Mouse (Mus musculus) heart, embryonic 16.5 days (tissue): ENCODE results near the gene Sap18b. TPM values are rescaled to one million over a fixed set of nuclear protein-coding genes. Genes with fewer than 3 reads are reported as not detected.

Experiments used
- polyA plus RNA-seq: library from polyadenylated mRNA; unstranded; fragments of >200 nt; fragmentation: Nextera tagmentation; extraction: Ambion mirVana; gene quantifications from 2 replicates; pipeline ENCODE4 v1.2.1, GENCODE M21; 2015

Sap18b gene
- polyA plus RNA-seq, 1 experiment from 2014 or later = 285 TPM

Other genes starting within 250 kb of the Sap18b start
- not detected in 2 replicates for gene Prss54, start 249.0 kb upstream of the Sap18b start, polyA plus RNA-seq
- 13.4 and 13.8 TPM in 2 replicates for gene Gins3, start 191.9 kb upstream of the Sap18b start, polyA plus RNA-seq
- 374 and 395 TPM in 2 replicates for gene Ndrg4, start 148.4 kb upstream of the Sap18b start, polyA plus RNA-seq
- 16.5 and 17.3 TPM in 2 replicates for gene Setd6, start 109.5 kb upstream of the Sap18b start, polyA plus RNA-seq
- gene Cnot1, start 17.9 kb upstream of the Sap18b start, polyA plus RNA-seq = 49.2 and 51.2 TPM in 2 replicates
- gene Slc38a7, start 28.2 kb downstream of the Sap18b start, polyA plus RNA-seq = 11.4 and 11.7 TPM in 2 replicates
- 478 and 487 TPM in 2 replicates for gene Got2, start 63.2 kb downstream of the Sap18b start, polyA plus RNA-seq